Mouse (Mus musculus): Measurements from ENCODE around the gene Slc9a9. TPM values are rescaled to one million over a fixed set of nuclear protein-coding genes. Genes with fewer than 3 reads are reported as not detected.

Gene Slc9a9
- total RNA-seq, 1 experiment from 2014 or later, result 2.3 TPM

- no peak for DNase-seq
These were observed 491.0 kb downstream of the Slc9a9 start for GRCm38 (mm10) chr9:95160575-95161300.

DNA sequence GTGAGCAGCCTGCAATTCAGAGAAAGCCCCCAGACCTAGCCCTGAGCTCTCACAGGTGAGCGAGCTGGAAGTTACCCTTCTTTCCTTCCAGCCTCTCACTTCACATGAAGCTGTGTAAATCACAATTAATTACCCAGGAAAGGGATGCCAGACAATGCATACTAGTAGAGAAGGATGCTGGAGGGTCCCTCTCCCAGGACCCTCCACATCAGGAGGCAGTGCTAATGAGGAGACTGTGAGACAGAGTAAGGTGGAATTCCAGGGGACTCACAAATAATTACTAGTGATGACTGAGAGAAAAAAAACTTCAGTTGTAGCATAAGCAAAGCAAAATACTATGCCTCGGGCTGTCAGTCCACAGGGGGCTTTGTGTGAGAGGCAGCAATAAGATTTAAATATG lies 492.0 kb downstream of the Slc9a9 start:
- no peak for DNase-seq

DNA sequence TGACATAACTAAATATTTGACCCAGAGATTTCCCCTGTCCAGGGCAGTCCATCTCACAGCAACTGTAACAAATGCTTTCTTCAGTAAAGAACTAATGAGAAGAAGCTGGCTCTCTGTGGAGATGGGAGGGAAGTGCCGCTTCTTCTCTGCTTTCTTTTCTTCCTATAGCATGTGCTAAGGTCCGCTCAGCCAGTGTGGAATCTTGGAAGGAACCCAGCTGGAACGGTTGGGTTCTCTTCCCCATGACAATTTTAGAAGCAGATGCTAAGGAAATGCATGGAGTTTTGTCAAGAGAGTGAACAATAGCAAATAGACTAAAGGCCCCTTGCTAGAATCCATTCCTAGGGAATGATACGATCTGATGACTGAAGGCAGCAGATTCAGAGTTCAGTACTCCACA lies 496.5 kb downstream of the Slc9a9 start:
- DNase-seq, result no peak

DNA sequence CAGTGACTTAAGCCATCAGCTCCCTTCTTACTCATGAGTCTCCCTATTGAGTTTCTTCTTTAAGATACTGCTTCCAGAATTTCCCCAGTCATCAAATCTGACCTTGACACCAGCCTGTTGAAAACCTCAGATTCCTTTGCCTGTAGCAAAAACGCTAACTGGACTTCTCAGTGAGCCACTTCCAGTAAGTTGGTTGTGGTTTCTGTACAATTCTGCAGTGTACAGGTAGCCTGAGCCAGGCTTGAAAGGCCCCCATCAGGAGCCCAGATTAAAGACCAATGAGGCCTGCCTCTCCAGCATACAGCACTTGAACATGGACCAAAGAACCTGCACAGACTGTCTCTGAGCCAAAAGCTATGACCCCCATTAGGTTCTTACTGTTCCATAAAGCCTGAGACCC lies 498.1 kb downstream of the Slc9a9 start:
- DNase-seq, result no peak

DNA sequence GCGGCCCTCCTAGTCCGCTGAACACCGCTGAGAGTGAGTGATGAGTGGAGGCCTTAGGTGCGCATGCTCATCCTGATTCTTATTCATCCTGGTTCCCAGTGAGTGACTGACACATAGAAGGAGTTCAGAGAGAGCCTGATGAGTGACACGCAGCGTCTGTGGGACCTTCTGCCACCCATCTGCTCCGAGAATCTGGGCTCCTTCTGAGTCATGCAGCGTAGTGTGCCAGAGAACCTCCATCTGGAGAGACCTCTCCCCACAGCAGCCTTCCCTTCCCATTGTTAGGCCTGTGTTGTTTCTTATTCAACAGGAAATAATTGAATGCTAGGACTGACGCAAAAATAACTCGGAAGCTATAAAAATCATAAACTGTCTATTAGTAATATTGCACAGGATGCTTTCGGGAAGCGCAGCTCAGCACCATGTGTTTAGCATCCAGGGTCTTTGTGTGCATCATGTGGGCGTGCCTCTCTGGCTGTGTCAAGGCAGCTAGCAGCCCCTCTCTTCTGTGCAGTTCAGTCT lies 498.8 kb downstream of the Slc9a9 start:
- no peak for DNase-seq

- no peak for DNase-seq
These were observed 508.5 kb downstream of the Slc9a9 start for GRCm38 (mm10) chr9:95178170-95178569.

- no peak for DNase-seq
These were observed 510.3 kb downstream of the Slc9a9 start for GRCm38 (mm10) chr9:95180005-95180404.

- DNase-seq, result no peak
These were observed 510.9 kb downstream of the Slc9a9 start for GRCm38 (mm10) chr9:95180569-95180968.

DNA sequence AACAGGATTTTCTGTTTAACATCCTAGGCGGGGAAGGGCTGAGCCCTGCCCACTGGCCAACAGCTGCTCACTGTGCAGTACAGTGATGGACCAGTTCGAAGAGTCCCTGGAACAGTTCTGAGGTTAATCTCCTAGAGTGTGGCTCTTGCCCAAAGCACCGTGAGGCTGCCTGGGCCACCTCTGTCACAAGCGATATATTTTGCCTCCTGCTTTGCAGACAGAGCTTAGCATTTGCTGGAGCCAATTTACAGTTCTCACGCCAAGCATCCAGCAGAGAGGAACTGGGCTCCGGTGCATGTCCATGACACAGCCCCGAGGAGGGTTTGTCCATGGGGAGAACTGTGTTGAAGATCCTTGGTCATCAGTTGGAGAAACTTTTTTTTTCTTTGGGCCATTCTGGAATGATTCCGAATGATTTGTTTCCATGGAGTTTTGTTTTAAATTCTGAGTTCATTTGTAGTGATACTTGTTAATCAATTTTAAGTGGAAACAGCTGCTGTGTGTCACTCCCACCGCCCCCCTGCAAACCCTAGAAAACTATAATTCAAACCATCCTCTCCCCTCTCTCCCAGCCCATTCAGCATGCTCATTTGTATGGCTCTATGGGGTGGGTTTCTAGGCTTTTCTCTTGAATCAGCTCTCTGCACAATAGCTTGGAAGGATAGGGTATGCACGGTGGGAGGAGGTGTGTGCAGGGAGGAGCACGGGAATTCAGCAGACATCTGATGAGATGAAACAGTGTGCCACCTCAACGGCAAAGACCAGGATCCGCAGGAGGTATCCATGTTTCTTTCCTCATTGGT lies 511.7 kb downstream of the Slc9a9 start:
- DNase-seq, result no peak

- DNase-seq, result no peak
These were observed 512.6 kb downstream of the Slc9a9 start for GRCm38 (mm10) chr9:95182272-95182671.

DNA sequence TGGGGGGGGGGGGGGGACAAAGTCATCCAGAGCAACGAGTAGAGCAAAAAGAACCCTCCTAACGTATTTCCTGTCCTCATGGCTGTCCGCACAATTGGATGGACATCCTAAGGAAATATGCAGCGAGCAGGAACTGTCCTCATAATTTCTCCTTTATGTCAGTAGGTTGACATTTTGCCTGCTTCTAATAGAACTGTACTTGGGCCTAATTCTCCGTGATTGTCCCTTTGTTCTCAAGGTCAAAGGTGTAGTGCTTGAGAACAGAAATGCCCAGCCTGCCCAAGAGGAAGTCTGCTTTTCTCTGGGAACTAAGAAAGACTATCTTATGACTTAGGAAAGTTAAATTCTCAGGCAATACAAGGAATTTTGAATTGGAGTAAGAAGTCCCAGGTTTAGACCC lies 514.7 kb downstream of the Slc9a9 start:
- DNase-seq, result no peak

DNA sequence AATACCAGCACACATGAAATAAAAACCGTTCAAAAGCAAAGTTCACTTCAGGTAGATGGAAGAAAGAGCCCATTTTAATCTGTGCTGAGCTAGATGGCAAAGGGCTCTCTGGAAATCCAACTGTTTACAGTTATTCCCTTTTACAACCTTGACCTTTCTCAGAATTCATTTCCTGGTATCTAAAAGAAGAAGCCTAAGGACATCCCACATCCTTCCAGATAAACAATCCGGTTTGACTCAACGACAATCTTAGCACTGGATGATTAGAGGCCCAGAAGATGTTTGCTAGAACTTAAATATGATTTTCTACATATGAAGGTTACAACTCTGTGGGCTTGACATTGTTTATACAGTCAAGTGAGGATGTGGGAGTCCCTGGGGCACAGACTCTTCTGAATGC lies 516.1 kb downstream of the Slc9a9 start:
- DNase-seq, result no peak

DNA sequence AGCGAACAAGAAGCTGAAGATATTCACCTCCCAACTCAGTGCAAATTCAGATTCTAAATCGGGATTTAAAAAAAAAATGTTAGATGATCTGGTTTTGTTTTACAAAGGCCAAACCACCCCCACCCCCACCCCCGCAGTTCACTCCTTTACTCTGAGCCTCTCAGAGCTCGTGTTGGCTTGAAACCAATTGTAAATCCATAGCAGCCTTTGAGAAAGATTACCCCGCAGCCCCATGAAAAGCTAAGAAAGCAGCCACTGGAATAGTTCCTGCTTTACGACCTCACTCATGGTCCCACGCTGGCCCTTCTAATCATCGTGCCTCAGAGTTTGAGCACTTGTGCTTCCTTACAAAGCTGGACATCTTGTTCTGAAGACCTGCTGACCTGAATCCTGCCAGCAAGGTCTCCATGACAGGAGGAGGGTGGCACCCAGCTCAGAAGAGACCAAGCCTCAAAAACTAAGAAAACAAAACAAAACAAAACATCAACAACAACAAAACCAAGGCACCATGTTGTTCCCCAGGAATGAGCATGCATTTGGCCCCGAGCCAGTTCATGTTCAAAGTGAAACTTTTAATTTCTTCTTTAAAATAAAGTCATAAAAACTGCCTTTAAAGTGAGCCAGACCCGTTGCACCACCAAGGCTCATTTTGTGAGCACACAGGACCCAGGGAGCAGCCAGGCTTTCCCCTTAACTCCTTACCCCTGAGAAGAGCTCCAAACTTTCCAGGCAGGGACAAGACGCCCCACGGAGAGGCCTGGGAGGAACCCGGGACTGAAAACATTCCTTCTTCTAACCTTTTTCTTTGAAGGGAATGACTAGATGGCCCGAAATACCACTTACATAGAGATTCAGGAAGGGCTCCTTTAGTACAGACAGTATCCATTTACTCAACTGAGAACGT lies 516.9 kb downstream of the Slc9a9 start:
- DNase-seq, result no peak

DNA sequence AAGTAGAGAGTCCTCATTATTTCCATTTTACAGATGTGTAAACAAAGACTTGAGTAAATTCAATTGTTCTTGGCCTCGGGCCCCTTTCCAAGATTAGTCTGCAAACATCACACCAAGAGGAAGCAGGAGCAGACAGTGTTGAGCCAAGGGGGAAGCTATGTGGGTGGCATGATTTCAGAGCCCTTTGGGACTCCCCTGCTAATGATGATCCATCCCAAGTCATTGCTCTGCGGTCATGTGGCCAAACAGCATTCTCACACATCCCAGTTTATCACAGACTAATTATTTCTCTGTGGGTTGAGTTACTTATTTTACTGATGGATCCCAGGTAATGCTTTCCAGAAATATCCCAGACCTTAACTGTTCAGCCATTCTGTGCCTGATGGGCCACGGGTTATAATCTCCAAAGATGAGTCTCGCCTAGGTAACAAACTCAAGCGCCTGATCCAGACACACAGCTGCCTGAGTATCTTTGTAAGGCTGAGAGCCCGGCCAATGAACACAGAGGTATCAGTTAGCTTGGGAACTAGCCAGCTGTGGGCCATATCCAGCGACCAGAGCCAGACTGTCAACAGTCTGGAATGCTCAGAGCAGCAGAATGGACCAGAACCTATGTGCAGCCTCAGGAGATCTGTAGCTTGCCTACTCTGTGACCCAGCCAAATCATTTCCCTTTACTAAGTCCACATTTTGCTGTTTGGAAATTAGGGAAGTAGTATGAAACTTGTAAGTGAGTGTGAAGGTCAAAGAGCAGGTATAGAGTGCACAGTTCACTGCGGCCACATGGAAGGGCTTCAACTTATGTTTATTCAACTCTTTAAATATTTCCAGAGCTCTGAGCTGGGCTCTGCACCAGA lies 518.9 kb downstream of the Slc9a9 start:
- no peak for DNase-seq

DNA sequence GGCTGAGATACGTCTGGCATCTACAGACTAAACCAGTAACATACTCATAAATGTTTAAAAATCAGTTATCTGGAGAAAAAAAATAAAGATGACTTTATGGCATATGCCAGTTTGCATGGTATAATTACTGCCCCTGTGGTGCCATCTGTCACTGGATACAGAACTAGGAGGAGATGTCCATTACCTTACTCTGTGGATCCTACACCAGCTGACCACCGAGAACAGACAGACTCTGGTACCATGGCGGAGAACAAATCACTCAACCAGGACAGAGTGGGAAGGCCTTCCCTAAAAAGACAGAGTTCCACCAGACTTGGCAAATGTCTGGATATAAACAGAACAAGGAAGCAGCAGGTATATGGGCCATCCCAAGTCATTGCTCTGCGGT lies 519.5 kb downstream of the Slc9a9 start:
- DNase-seq, result no peak

GRCm38 (mm10) chr9:95191442-95191841 lies 521.7 kb downstream of the Slc9a9 start:
- no peak for DNase-seq

DNA sequence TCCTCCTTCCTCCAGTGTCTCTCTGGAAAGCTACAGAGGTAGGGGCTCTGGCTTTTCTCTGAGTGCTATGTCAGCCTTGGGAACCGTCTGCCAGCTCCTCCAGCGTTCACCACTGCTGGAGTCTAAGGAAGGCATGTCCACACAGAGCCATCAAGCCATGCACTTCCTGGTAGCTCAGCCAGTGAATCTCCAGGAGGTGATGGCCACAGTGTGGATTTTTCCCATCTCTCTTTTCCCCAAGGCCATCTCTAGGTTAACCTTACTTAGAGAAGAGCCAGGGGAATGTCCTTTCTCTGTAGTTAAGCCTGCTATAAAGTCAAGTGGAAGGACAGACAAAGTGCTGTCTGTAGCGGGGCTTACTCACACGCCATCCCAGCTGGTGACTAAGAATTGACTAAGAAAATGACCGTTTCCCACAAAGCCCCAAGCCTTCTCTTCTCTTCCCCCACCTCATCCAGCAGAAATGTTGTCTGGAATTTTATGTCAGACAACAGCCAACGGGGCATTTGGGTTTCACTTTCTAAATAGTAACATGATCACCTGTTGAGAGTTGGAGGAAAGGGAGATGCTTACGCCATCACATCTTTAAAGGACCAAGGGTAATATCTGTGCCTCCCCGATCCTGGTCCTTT lies 523.3 kb downstream of the Slc9a9 start:
- no peak for DNase-seq

DNA sequence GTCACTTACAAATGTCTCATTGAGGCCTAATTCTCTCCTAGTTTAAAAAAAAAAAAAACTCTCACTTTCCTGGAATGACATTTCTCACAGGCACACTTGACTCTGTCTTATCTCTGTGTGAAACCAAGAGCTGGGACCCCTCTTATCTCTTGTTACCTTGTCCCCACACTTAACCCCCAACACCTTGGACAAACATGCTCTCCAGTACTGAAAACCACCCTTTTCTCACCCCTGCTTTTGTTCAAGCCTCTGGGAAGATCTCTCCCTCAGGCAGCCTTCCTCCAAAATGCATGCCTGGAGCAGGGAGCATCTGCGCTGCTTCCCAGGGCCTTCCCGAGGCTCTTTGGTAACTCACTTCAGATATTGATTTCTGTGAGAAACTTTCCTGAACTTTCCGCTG lies 524.0 kb downstream of the Slc9a9 start:
- no peak for DNase-seq

DNA sequence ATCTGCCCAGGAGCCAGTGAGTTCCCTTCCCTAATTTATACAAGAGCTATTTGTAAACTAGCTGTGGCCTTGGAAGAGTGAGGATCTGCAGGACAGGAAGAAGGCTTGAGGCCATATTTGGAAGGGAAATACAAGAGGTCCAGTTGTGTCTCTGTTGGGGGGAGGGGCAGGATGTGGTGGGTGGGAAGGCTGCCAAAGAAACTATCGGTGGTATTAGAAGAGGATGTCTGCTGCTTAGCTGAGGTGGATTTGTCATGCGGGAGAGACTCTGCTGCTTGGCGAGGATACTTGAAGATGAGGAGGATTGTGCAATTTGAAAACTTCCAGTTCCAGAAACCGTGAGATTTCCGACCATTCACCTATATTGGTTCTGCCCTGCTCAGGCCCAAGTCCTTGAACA lies 524.4 kb downstream of the Slc9a9 start:
- DNase-seq, result peak; percentile 71

DNA sequence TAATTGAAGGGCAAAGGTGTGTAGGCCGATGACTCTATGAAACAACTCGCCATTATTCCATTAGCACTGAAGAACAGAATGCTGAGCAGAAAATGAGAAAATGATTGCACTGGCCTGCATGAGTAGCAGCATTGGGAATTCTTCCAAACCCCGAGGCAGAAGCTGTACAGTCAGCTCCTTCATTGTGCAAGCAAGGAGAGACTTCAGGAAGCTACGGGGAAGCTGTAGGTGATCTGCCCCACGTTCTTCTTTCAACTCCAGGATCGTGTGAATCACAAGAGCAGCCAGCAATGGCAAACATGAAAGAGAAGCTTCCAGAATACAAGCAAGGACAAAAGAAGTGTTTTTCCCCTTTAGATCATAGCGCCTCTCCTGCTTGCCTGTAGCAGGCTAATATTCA lies 538.0 kb downstream of the Slc9a9 start:
- no peak for DNase-seq

DNA sequence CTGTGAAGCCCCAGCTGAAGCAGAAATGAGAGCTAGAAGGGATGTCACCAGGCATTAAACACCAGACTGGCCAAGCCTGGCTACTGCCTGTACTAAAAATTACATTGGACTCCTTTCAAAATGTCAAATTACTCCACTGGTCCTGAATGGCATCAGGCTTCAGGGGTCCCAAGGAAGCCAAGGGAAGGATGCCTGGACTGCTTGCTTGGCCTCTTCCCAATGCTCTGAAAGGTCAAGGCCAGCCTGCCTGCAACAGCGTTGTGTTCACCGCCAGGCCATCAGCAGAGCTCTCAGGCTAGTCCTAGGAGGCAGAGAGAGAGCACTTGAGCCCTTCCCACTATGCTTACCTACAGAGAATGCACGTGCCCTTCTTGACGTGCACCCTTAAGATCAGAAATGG lies 539.0 kb downstream of the Slc9a9 start:
- peak; percentile 66 for DNase-seq
